Mouse (Mus musculus) heart, adult 2 months (tissue): ENCODE measurements at regions not wholly inside any gene's neighbourhood (a gene's known extent, or its start where the extent isn't known, plus 50 kb on each side); places are given as distances from the start of the nearest gene placed in this dataset.
A peak's percentile ranks its signal among the peaks of the same experiment; 100 is the strongest.

Source experiments
- DNase-seq, 2 experiments: peaks; one replicate each; pipeline ENCODE4 v3.0.0; 2021
- H3K27ac ChIP-seq: fragments of 200-600 bp; 2 replicates; pipeline ENCODE4 v1.8.1; 2022
- H3K27me3 ChIP-seq: fragments of 200-500 bp; 2 replicates; pipeline ENCODE4 v1.6.1; 2012; ENCODE audit warnings: mild to moderate bottlenecking, low read length, inconsistent platforms, mixed read lengths; ENCODE audit not compliant: control insufficient read depth, insufficient read depth
- H3K36me3 ChIP-seq: fragments of 200-500 bp; 2 replicates; pipeline ENCODE4 v1.6.1; 2012; ENCODE audit warnings: low read length, inconsistent platforms; ENCODE audit not compliant: control insufficient read depth, insufficient read depth
- H3K4me1 ChIP-seq: fragments of 200-500 bp; 2 replicates; pipeline ENCODE4 v1.6.1; 2011; ENCODE audit warnings: low read length; ENCODE audit not compliant: control insufficient read depth, insufficient read depth
- H3K4me3 ChIP-seq: fragments of 200-600 bp; 2 replicates; pipeline ENCODE4 v1.8.1; 2022
- H3K79me2 ChIP-seq: fragments of 200-500 bp; replicated peaks from 2 replicates; pipeline ENCODE4 v1.6.1; 2012; ENCODE audit warnings: mild to moderate bottlenecking, inconsistent platforms, low read length, moderate library complexity, mixed read lengths; ENCODE audit not compliant: control insufficient read depth, insufficient read depth
- H3K9ac ChIP-seq: fragments of 200-500 bp; 2 replicates; pipeline ENCODE4 v1.6.1; 2012; ENCODE audit warnings: low read depth, mild to moderate bottlenecking, control low read depth, inconsistent platforms, low read length, mixed read lengths
- CTCF ChIP-seq: fragments of 200-600 bp; IDR thresholded peaks from 2 replicates; pipeline ENCODE4 v1.8.1; 2022; ENCODE audit warnings: antibody characterized with exemption, mild to moderate bottlenecking, moderate library complexity
- EP300 ChIP-seq: fragments of 200-500 bp; IDR thresholded peaks from 2 replicates; pipeline ENCODE4 v1.6.1; 2011; ENCODE audit warnings: low read depth, low read length, control low read depth; ENCODE audit not compliant: insufficient read depth
- POLR2A ChIP-seq: fragments of 200-500 bp; IDR thresholded peaks from 2 replicates; pipeline ENCODE4 v1.6.1; 2011; ENCODE audit warnings: mild to moderate bottlenecking, low read depth, low read length, control low read depth; ENCODE audit not compliant: insufficient read depth
- WGBS: fragments of 180-500 bp; shearing (Covaris S2); methylation state at CpG from one replicate; pipeline ENCODE4 v1.1.7; 2018; 5-methylcytosine and 5-hydroxymethylcytosine counted together
- intact Hi-C: fragments of 180-260 bp; cut with DNase I; formaldehyde crosslinking; loops from one replicate; pipeline ENCODE4 v1.15.1; 2025

DNA sequence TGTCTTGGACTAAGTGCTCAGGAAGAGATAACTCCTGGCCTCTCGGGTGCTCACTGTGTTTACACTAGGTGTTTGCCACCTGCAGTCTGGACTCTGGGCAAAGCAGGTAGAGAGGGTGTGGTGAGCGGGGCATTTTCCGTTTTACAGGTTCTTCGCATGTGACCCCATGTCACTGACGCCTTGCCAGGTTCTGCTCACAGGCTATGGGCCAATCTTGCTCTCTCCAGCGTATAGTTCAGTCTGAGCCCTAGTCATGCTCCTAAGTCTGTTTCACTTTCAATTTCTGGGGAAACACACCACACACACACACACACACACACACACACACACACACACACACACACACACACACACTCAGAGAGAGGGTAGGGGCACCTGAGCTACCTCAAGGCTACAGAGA, 112.4 kb upstream of the Parp11 start:
- H3K27ac ChIP-seq = no peak overlapping the region
- no peaks in the 10 kb centered on the region for H3K27me3 ChIP-seq
- H3K4me1 ChIP-seq = peaks cover 1% of the 10 kb centered on the region; the same call in 1 of the 2 replicates
- no peak for DNase-seq
- no peak overlapping the region for H3K4me3 ChIP-seq
- TF ChIP-seq CTCF = no peak
- no peak for TF ChIP-seq POLR2A
- TF ChIP-seq EP300 = no peak
- intact Hi-C loops = no loop called here
- WGBS = 73% methylated on average over 6 of the region's 6 CpGs
- no peaks in the 10 kb centered on the region for H3K79me2 ChIP-seq
- H3K36me3 ChIP-seq = no peaks in the 10 kb centered on the region
- H3K9ac ChIP-seq = no peak overlapping the region

DNA sequence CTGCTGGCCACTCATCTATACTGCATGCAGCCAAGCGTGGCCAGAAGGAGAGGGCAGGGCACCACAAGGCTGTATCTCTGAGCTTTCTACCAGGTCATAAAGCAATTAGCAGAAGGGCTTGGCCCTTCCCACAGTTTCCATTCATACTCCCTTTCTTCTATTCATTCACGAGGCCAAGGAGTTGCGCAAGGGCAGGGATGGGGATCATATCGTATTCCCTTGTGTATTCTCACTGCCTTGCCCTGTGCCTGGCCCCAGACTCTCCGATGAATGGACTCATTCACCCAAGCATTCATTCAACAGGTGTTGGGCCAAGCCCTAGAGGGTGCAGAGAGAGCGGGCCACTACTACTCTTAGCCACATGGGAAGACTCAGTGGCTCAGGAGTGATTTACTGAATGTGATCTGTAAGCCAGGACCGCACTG, 111.2 kb upstream of the Parp11 start:
- H3K4me3 ChIP-seq = no peak overlapping the region
- intact Hi-C loops = no loop called here
- no peak overlapping the region for H3K9ac ChIP-seq
- H3K4me1 ChIP-seq = peaks cover 1% of the 10 kb centered on the region; the same call in 1 of the 2 replicates
- WGBS = 80% methylated on average over 7 of the region's 7 CpGs
- H3K79me2 ChIP-seq = no peaks in the 10 kb centered on the region
- H3K27ac ChIP-seq = no peak overlapping the region
- TF ChIP-seq POLR2A (no peak), EP300 (no peak), CTCF (no peak)
- H3K36me3 ChIP-seq = no peaks in the 10 kb centered on the region
- peak; percentile 37 to 52 for DNase-seq
- H3K27me3 ChIP-seq = no peaks in the 10 kb centered on the region

DNA sequence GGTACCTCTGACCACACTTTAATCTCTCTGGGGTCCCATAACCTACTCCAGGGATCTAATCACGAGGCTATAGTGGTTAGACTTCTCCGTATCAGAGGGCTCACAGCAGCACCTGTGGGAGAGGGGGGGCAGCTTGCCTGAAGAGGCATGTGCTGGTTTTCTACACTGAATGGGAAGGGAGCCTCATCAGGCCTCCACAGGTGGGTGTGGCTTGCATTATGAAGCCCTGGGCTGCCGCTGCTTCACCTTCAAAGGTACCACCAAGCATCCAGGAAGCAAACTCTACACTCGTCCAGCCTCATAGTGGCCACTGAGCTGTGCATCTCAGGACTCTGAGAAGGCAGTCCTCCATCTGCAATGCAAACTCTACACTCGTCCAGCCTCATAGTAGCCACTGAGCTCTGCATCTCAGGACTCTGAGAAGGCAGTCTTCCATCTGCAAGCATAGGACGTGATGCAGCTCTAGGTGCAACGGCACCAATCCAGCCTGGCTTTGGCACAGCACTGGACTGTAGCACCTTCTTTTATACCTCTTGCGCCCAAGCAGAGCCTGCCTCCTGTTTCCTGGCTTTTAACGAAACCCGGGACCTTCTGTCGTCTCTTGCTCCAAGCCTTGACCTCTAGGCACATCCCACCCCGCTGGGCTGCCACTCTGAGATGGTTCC, 110.5 kb upstream of the Parp11 start:
- TF ChIP-seq EP300 (no peak), CTCF (no peak)
- WGBS = 68% methylated on average over 12 of the region's 12 CpGs
- no peaks in the 10 kb centered on the region for H3K79me2 ChIP-seq
- H3K4me3 ChIP-seq = no peak overlapping the region
- no peak overlapping the region for H3K9ac ChIP-seq
- no peaks in the 10 kb centered on the region for H3K27me3 ChIP-seq
- intact Hi-C loops = no loop called here
- no peak for DNase-seq
- H3K27ac ChIP-seq = no peak overlapping the region
- H3K36me3 ChIP-seq = no peaks in the 10 kb centered on the region
- no peaks in the 10 kb centered on the region; the same call in 1 of the 2 replicates for H3K4me1 ChIP-seq

DNA sequence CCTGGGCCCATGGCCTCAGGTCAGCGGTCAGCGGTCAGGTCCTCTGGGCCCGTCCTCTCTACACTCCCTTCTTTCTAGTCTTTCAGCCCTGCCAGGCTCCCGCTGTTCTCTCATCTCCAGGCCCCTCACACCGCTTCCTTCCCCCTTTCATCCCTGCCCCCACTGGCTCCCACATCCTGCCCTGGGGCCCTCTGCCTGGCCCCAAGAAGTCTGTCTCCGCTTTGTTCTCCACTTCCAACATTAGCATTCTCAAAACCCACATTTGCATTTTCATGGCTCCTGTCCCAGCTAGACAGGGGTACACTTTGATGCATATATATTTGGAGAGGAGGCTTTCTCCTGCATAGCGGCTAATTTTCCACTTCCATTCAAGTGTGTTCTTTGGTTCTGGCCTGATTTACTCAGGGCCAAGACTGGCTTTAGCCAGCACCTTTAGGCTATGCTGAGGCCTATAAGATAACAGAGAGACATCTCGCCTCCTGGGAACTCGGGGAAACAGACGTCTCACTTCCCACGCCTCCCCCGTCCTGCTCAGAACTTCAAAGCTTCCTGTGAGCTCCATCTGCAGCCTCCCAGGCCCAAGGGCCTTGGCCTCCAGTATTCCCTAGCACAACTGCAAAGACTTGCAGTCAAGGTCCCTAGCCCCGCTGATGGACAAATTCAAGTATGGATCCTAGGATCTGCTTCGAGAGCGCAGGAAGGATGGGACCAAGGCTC, 109.8 kb upstream of the Parp11 start:
- no peak overlapping the region for H3K9ac ChIP-seq
- TF ChIP-seq CTCF (no peak), POLR2A (no peak), EP300 (no peak)
- no peaks in the 10 kb centered on the region for H3K79me2 ChIP-seq
- H3K4me1 ChIP-seq = no peaks in the 10 kb centered on the region; the same call in 1 of the 2 replicates
- DNase-seq = no peak
- intact Hi-C loops = no loop called here
- no peak overlapping the region for H3K27ac ChIP-seq
- no peaks in the 10 kb centered on the region for H3K36me3 ChIP-seq
- no peaks in the 10 kb centered on the region for H3K27me3 ChIP-seq
- no peak overlapping the region for H3K4me3 ChIP-seq
- 52% methylated on average over 15 of the region's 15 CpGs for WGBS

DNA sequence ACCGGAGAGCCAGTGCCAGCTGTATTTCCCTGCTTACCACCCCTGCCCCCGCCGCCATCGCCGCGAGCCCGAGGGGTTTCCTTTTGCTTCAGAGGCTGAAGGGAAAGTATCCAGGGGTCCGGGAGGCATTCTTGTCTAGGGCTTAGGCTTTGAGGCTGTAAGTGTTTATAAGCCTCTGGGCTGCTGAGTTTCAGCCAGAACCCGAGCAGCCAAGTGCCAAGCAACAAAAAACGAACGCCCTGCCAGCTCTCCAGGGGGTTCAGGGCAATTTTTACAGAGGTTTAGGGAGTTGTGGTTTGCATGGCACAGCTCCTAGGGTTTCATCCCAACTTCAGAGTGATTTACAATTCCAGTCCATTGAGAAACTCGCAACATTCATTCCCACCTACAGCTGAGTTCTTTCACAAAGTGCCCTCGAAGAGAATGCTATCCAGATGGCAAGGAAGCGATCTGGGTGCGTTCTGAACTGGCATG, 109.2 kb upstream of the Parp11 start:
- DNase-seq = no peak
- Histone ChIP-seq H3K27me3 (no peaks in the 10 kb centered on the region), H3K27ac (no peak overlapping the region), H3K36me3 (no peaks in the 10 kb centered on the region), H3K4me1 (no peaks in the 10 kb centered on the region; the same call in 1 of the 2 replicates), H3K79me2 (no peaks in the 10 kb centered on the region), H3K4me3 (no peak overlapping the region), H3K9ac (no peak overlapping the region)
- intact Hi-C loops = no loop called here
- TF ChIP-seq CTCF = no peak
- 65% methylated on average over 15 of the region's 15 CpGs for WGBS

DNA sequence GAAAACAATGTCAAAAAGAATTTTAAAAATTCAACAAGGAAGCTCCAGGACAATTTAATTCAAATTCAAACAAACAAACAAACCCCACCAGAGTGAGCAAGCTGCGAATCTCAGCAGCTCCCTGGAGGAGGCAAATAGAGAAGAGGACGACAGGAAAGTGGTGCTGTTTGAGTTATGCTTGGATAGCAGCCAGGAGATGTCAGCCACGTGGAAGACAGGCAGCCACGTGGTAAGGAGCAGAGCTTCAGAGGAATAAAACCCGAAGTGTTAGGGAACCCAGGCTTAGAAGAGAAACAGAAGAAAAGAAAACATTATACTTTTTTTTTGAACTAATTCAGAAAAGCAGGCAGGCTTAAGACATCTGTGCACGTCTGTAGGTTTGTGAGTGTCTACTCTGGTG, 108.2 kb upstream of the Parp11 start:
- H3K79me2 ChIP-seq = no peaks in the 10 kb centered on the region
- no peak overlapping the region for H3K27ac ChIP-seq
- TF ChIP-seq POLR2A (no peak), EP300 (no peak), CTCF (no peak)
- H3K9ac ChIP-seq = no peak overlapping the region
- H3K36me3 ChIP-seq = no peaks in the 10 kb centered on the region
- H3K4me3 ChIP-seq = no peak overlapping the region
- WGBS = 20% methylated on average over 6 of the region's 6 CpGs
- intact Hi-C loops = no loop called here
- H3K4me1 ChIP-seq = no peaks in the 10 kb centered on the region; the same call in 1 of the 2 replicates
- no peaks in the 10 kb centered on the region for H3K27me3 ChIP-seq
- DNase-seq = no peak
